Mouse (Mus musculus) granulocyte monocyte progenitor cell, adult 5-6 weeks (primary cell): Measurements from ENCODE around the gene Olfr215. TPM values are rescaled to one million over a fixed set of nuclear protein-coding genes. Genes with fewer than 3 reads are reported as not detected.
"Not testable (repeated sequence)": the region's sequence is repeated elsewhere in the genome, so short reads cannot be mapped to it uniquely, and the experiment has no call there.

Experiments
- ATAC-seq: replicated peaks from 2 replicates; pipeline ENCODE4 v1.8.0; 2016; ENCODE audit warnings: mild to moderate bottlenecking, moderate TSS enrichment, inconsistent platforms; ENCODE audit not compliant: poor library complexity, severe bottlenecking
- total RNA-seq, 2 experiments: library from RNA; stranded (forward) in 1 of 2; stranded (reverse) in 1 of 2; fragments of 200-712, 200-1000 nt in 1 of 2; fragments of >200 nt in 1 of 2; fragmentation: Nextera tagmentation in 1 of 2; gene quantifications; 2 replicates each; pipeline ENCODE4 v1.2.3; 2014 to 2017

The Olfr215 gene
- total RNA-seq (2014; fragmentation: Nextera tagmentation) (not detected in 2 replicates), total RNA-seq (2017) (not detected in 2 replicates)

- no peak for ATAC-seq
Measured at GRCm38 (mm10) chr6:116584095-116584494, at the start of gene Olfr215. Olfr215 (minus strand) TSS chr6:116584195.

- peak; percentile 47 for ATAC-seq
Measured at GRCm38 (mm10) chr6:116632129-116632528, 48.1 kb upstream of the Olfr215 start.

GRCm38 (mm10) chr6:116629766-116630165, 45.8 kb upstream of the Olfr215 start:
- no peak for ATAC-seq

- peak; percentile 62 for ATAC-seq
Measured at GRCm38 (mm10) chr6:116628539-116629171, 44.7 kb upstream of the Olfr215 start, which contains the start of gene Zfp422. Zfp422 (minus strand) TSS chr6:116628999.

- ATAC-seq, result no peak
Measured at GRCm38 (mm10) chr6:116628095-116628494, 44.1 kb upstream of the Olfr215 start.

GRCm38 (mm10) chr6:116626417-116626816, 42.4 kb upstream of the Olfr215 start:
- not testable (repeated sequence) for ATAC-seq

GRCm38 (mm10) chr6:116621318-116622023, 37.5 kb upstream of the Olfr215 start:
- peak; percentile 84 for ATAC-seq

GRCm38 (mm10) chr6:116618073-116618472, 34.1 kb upstream of the Olfr215 start:
- ATAC-seq, result no peak

- ATAC-seq, result no peak
Measured at GRCm38 (mm10) chr6:116615719-116616118, 31.7 kb upstream of the Olfr215 start.

- 0 out of 2 replicates have a peak, but pooled peaks have one; percentile 48 for ATAC-seq
Measured at GRCm38 (mm10) chr6:116607230-116607629, 23.2 kb upstream of the Olfr215 start.

GRCm38 (mm10) chr6:116600969-116601368, 17.0 kb upstream of the Olfr215 start:
- ATAC-seq, result not testable (repeated sequence)

GRCm38 (mm10) chr6:116569834-116570233, 14.2 kb downstream of the Olfr215 start:
- peak; percentile 84 for ATAC-seq

- no peak for ATAC-seq
Measured at GRCm38 (mm10) chr6:116554952-116555351, 29.0 kb downstream of the Olfr215 start.

GRCm38 (mm10) chr6:116553935-116554334, 30.1 kb downstream of the Olfr215 start, which contains the start of gene Olfr214:
Olfr214 (plus strand) TSS chr6:116554235.
- no peak for ATAC-seq

GRCm38 (mm10) chr6:116550841-116551240, 33.2 kb downstream of the Olfr215 start, which contains the start of gene Gm5580:
Gm5580 (plus strand) TSS chr6:116551141.
- ATAC-seq, result not testable (repeated sequence)

- ATAC-seq, result no peak
Measured at GRCm38 (mm10) chr6:116542500-116542899, 41.5 kb downstream of the Olfr215 start.

GRCm38 (mm10) chr6:116538156-116538555, 45.8 kb downstream of the Olfr215 start, which contains the start of gene Olfr213:
Olfr213 (plus strand) TSS chr6:116538456.
- ATAC-seq, result no peak
